Mouse (Mus musculus): ENCODE measurements around the gene Twist2.

- no peak for TF ChIP-seq ZC3H11A (IDR thresholded peaks at IDR 0.05; ENCODE audit: borderline replicate concordance, low read depth, low read length)
- TF ChIP-seq ZNF384 (IDR thresholded peaks at IDR 0.05; ENCODE audit: low read depth, low read length) = no peak
- no peak for TF ChIP-seq HCFC1 (IDR thresholded peaks at IDR 0.05; ENCODE audit: borderline replicate concordance, insufficient read depth, low read length)
- TF ChIP-seq MAFK (IDR thresholded peaks at IDR 0.05; ENCODE audit: insufficient read depth, low read depth, low read length) = no peak
- no peak for TF ChIP-seq CHD2 (IDR thresholded peaks at IDR 0.05; ENCODE audit: low read depth, low read length)
These were observed 72.5 kb downstream of the Twist2 start for GRCm38 (mm10) chr1:91873572-91874285.

Measured in ES-E14 (cell line).